Comparison of ENCODE assay signal across 8 mouse cellular contexts in genomic region chr11:102446581-102447461, GRCm38 (mm10). TPM values are rescaled to one million over a fixed set of nuclear protein-coding genes. Genes with fewer than 3 reads are reported as not detected.
DNase-seq lines count a peak whose midpoint lies in the region; ATAC-seq lines count a peak whose summit lies in the region.

No protein-coding gene starts in this region.

- H3K4me3 ChIP-seq in forebrain, embryonic 16.5 days (replicated peaks; ENCODE audit: low read length): peak overlapping the region; percentile 58
- peak overlapping the region; percentile 95 for H3K4me3 ChIP-seq in limb, embryonic 12.5 days (replicated peaks)
- peak overlapping the region; percentile 98 for H3K4me3 ChIP-seq in neural tube, embryonic 12.5 days

- H3K4me1 ChIP-seq in forebrain, embryonic 16.5 days (replicated peaks; ENCODE audit: control insufficient read depth, insufficient read depth, low read length): peaks cover 41% of the 10 kb centered on the region
- H3K4me1 ChIP-seq in limb, embryonic 12.5 days (replicated peaks): peaks cover 38% of the 10 kb centered on the region
- H3K4me1 ChIP-seq in neural tube, embryonic 12.5 days: peaks cover 35% of the 10 kb centered on the region

- H3K4me2 ChIP-seq in forebrain, embryonic 16.5 days (ENCODE audit: low read length): peak overlapping the region; percentile 91
- H3K4me2 ChIP-seq in limb, embryonic 12.5 days: peak overlapping the region; percentile 93
- H3K4me2 ChIP-seq in neural tube, embryonic 12.5 days (replicated peaks): peak overlapping the region; percentile 95

- ATAC-seq in forebrain, embryonic 16.5 days: peak; percentile 64
- ATAC-seq in limb, embryonic 12.5 days (ENCODE audit: insufficient number of reproducible peaks, insufficient read depth, low FRiP score, low TSS enrichment, low read depth): peak; percentile 48
- ATAC-seq in neural tube, embryonic 12.5 days (ENCODE audit: low FRiP score, low read depth): peak; percentile 61
- ATAC-seq in inflammation-experienced regulatory T-cells, adult 6 months: no peak

- H3K27ac ChIP-seq in forebrain, embryonic 16.5 days (ENCODE audit: low read length): peak overlapping the region; percentile 92
- peak overlapping the region; percentile 90 for H3K27ac ChIP-seq in limb, embryonic 12.5 days
- peak overlapping the region; percentile 74 for H3K27ac ChIP-seq in neural tube, embryonic 12.5 days

- WGBS in forebrain, embryonic 16.5 days: under 1% methylated on average over 46 of the region's 49 CpGs
- under 1% methylated on average over 48 of the region's 49 CpGs for WGBS in limb, embryonic 12.5 days
- under 1% methylated on average over 48 of the region's 49 CpGs for WGBS in neural tube, embryonic 12.5 days

- peak; percentile 44 for DNase-seq in adrenal gland, postnatal 25 days
- DNase-seq in adrenal gland, adult 8-10 months: no peak
- peak; percentile 15 for DNase-seq in thymus, postnatal 25 days
- no peak for DNase-seq in thymus, postnatal 10 days (ENCODE audit: low spot score in 2 of 2)

- H3K9me3 ChIP-seq in forebrain, embryonic 16.5 days (ENCODE audit: control insufficient read depth, low read length): no peaks in the 10 kb centered on the region
- no peaks in the 10 kb centered on the region for H3K9me3 ChIP-seq in limb, embryonic 12.5 days
- H3K9me3 ChIP-seq in neural tube, embryonic 12.5 days: no peaks in the 10 kb centered on the region

- peak overlapping the region; percentile 100 for H3K9ac ChIP-seq in forebrain, embryonic 16.5 days (replicated peaks; ENCODE audit: low read depth, low read length)
- peak overlapping the region; percentile 95 for H3K9ac ChIP-seq in limb, embryonic 12.5 days (replicated peaks)
- peak overlapping the region; percentile 99 for H3K9ac ChIP-seq in neural tube, embryonic 12.5 days

- peaks cover 7% of the 10 kb centered on the region for H3K36me3 ChIP-seq in forebrain, embryonic 16.5 days (ENCODE audit: control insufficient read depth, insufficient read depth)
- peaks cover 21% of the 10 kb centered on the region for H3K36me3 ChIP-seq in limb, embryonic 12.5 days
- peaks cover 20% of the 10 kb centered on the region for H3K36me3 ChIP-seq in neural tube, embryonic 12.5 days

- no peaks in the 10 kb centered on the region for H3K27me3 ChIP-seq in forebrain, embryonic 16.5 days (replicated peaks; ENCODE audit: control insufficient read depth, insufficient read depth, low read length)
- peaks cover 32% of the 10 kb centered on the region for H3K27me3 ChIP-seq in limb, embryonic 12.5 days
- H3K27me3 ChIP-seq in neural tube, embryonic 12.5 days (replicated peaks): peaks cover 23% of the 10 kb centered on the region

RNA-seq across cellular contexts. Expression of gene Fam171a2, which starts 0.7 kb away (rescaled TPM):
- total RNA-seq in adrenal gland, postnatal 25 days (2021): 4.3 and 8.7 TPM in 2 replicates
- 1 to 10 TPM; 3.8 to 6.2 (median 5.0) TPM for total RNA-seq in adrenal gland, adult 8-10 months (2022)
- 16.1 and 17.8 TPM in 2 replicates for polyA plus RNA-seq in forebrain, embryonic 16.5 days (2015; fragmentation: Nextera tagmentation; extraction: Ambion mirVana)
- polyA plus RNA-seq in limb, embryonic 12.5 days (2016; fragmentation: Nextera tagmentation; extraction: Ambion mirVana): 9.7 and 10.7 TPM in 2 replicates
- polyA plus RNA-seq in neural tube, embryonic 12.5 days (2016; fragmentation: Nextera tagmentation; extraction: Ambion mirVana): 23.3 and 23.7 TPM in 2 replicates
- not detected for polyA plus RNA-seq in inflammation-experienced regulatory T-cells, adult 6 months (2017; shearing (Covaris generic))

RNA-seq across cellular contexts. Expression of gene Grn, which starts 16.7 kb away (rescaled TPM):
- 198 and 230 TPM in 2 replicates for total RNA-seq in adrenal gland, postnatal 25 days (2021)
- 100 to 1,000 TPM; 171 to 220 (median 202) TPM for total RNA-seq in adrenal gland, adult 8-10 months (2022)
- polyA plus RNA-seq in forebrain, embryonic 16.5 days (2015; fragmentation: Nextera tagmentation; extraction: Ambion mirVana): 68.0 and 72.8 TPM in 2 replicates
- 101 and 106 TPM in 2 replicates for polyA plus RNA-seq in limb, embryonic 12.5 days (2016; fragmentation: Nextera tagmentation; extraction: Ambion mirVana)
- polyA plus RNA-seq in neural tube, embryonic 12.5 days (2016; fragmentation: Nextera tagmentation; extraction: Ambion mirVana): 75.2 and 86.1 TPM in 2 replicates
- polyA plus RNA-seq in inflammation-experienced regulatory T-cells, adult 6 months (2017; shearing (Covaris generic)): 10 to 100 TPM; 21.8 to 32.1 (median 26.1) TPM

RNA-seq across cellular contexts. Expression of gene Itga2b, which starts 23.1 kb away (rescaled TPM):
- total RNA-seq in adrenal gland, postnatal 25 days (2021): 2.2 and 4.7 TPM in 2 replicates
- total RNA-seq in adrenal gland, adult 8-10 months (2022): 1 to 10 TPM; 2.9 to 4.7 (median 4.1) TPM
- 3.6 and 6.6 TPM in 2 replicates for polyA plus RNA-seq in forebrain, embryonic 16.5 days (2015; fragmentation: Nextera tagmentation; extraction: Ambion mirVana)
- 6.9 and 7.0 TPM in 2 replicates for polyA plus RNA-seq in limb, embryonic 12.5 days (2016; fragmentation: Nextera tagmentation; extraction: Ambion mirVana)
- polyA plus RNA-seq in neural tube, embryonic 12.5 days (2016; fragmentation: Nextera tagmentation; extraction: Ambion mirVana): 7.0 and 7.6 TPM in 2 replicates
- 1 to 10 TPM in 1 of 3 experiments, under 1 TPM in 2; 0.45 to 2.0 (median 0.94) TPM for polyA plus RNA-seq in inflammation-experienced regulatory T-cells, adult 6 months (2017; shearing (Covaris generic))

RNA-seq across cellular contexts. Expression of gene Slc25a39, which starts 39.1 kb away (rescaled TPM):
- total RNA-seq in adrenal gland, postnatal 25 days (2021): 439 and 629 TPM in 2 replicates
- total RNA-seq in adrenal gland, adult 8-10 months (2022): 100 to 1,000 TPM; 343 to 469 (median 379) TPM
- 134 and 143 TPM in 2 replicates for polyA plus RNA-seq in forebrain, embryonic 16.5 days (2015; fragmentation: Nextera tagmentation; extraction: Ambion mirVana)
- polyA plus RNA-seq in limb, embryonic 12.5 days (2016; fragmentation: Nextera tagmentation; extraction: Ambion mirVana): 164 and 174 TPM in 2 replicates
- polyA plus RNA-seq in neural tube, embryonic 12.5 days (2016; fragmentation: Nextera tagmentation; extraction: Ambion mirVana): 148 and 162 TPM in 2 replicates
- polyA plus RNA-seq in inflammation-experienced regulatory T-cells, adult 6 months (2017; shearing (Covaris generic)): 10 to 100 TPM; 40.1 to 61.9 (median 53.3) TPM

RNA-seq across cellular contexts. Expression of gene Rundc3a, which starts 53.6 kb away (rescaled TPM):
- 24.4 and 39.7 TPM in 2 replicates for total RNA-seq in adrenal gland, postnatal 25 days (2021)
- 10 to 100 TPM; 53.9 to 83.9 (median 77.5) TPM for total RNA-seq in adrenal gland, adult 8-10 months (2022)
- 129 and 156 TPM in 2 replicates for polyA plus RNA-seq in forebrain, embryonic 16.5 days (2015; fragmentation: Nextera tagmentation; extraction: Ambion mirVana)
- polyA plus RNA-seq in limb, embryonic 12.5 days (2016; fragmentation: Nextera tagmentation; extraction: Ambion mirVana): 1.7 and 2.3 TPM in 2 replicates
- 152 and 171 TPM in 2 replicates for polyA plus RNA-seq in neural tube, embryonic 12.5 days (2016; fragmentation: Nextera tagmentation; extraction: Ambion mirVana)
- polyA plus RNA-seq in inflammation-experienced regulatory T-cells, adult 6 months (2017; shearing (Covaris generic)): 1 to 10 TPM; 1.8 to 3.2 (median 2.0) TPM

Comparison
In these comparisons a context has a peak if more than half of its experiments do, and no peak if none do; other contexts are left out.
1. DNase-seq: peak in adrenal gland, postnatal 25 days (single experiment) and thymus, postnatal 25 days (single experiment); none in adrenal gland, adult 8-10 months (single experiment) and thymus, postnatal 10 days (0 of 2).
2. RNA of gene Fam171a2, which starts 0.7 kb away (polyA plus RNA-seq): 23.3 to 23.7 TPM in neural tube, embryonic 12.5 days, 16.1 to 17.8 TPM in forebrain, embryonic 16.5 days and 9.7 to 10.7 TPM in limb, embryonic 12.5 days; not detected in inflammation-experienced regulatory T-cells, adult 6 months; every median in the first group is over 10 times any median in the second.
3. Peak in every context shown above with its lines, with median percentiles within 50 percentile points of each other: H3K27ac ChIP-seq, H3K4me2 ChIP-seq, H3K4me3 ChIP-seq and H3K9ac ChIP-seq.